Mouse (Mus musculus): ENCODE measurements around the gene Aig1.
"Not testable (repeated sequence)": the region's sequence is repeated elsewhere in the genome, so short reads cannot be mapped to it uniquely, and the experiment has no call there.

Gene Aig1

GRCm38 (mm10) chr10:13868371-13869321 lies at the start of gene Aig1:
Gene Aig1 (minus strand): TSS chr10:13868980.
- DNase-seq (ENCODE audit: low spot score in 2 of 2) = peak; percentile 82 to 86

DNA sequence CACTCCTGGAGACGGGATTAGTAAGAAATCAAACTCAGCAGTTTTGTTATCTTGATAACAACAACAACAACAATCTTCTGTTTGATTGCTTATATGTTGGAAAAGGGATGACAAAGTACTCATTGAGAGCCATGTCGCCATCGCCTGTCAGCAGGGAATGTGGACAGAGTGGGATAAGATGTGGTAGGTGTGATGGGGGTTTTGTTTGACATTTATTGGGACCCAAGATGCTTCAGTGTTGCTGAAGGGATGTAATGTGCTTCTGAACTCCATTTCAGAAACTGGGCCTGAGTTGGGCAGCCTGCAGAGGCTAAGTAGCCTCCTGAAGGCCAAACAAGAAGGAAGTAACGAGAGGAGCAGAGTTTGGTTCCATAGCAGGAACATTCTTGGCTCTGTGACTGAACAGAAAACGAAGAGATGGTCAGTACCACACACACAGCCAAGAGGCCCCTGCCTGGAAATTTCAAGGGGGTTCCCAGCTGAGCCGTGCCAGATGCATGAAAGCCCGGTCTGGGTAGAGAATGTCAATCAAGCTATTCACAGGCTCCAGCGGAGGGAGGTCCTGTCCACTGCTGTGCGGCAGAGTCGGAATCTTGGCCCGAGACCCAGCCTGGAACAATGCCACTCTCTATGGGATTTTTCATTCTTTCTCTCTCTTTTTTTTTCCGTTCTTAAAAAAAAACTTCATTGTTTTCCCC lies 48.0 kb upstream of the Aig1 start:
- DNase-seq (ENCODE audit: low spot score in 2 of 2) = peak; percentile 68 to 75

DNA sequence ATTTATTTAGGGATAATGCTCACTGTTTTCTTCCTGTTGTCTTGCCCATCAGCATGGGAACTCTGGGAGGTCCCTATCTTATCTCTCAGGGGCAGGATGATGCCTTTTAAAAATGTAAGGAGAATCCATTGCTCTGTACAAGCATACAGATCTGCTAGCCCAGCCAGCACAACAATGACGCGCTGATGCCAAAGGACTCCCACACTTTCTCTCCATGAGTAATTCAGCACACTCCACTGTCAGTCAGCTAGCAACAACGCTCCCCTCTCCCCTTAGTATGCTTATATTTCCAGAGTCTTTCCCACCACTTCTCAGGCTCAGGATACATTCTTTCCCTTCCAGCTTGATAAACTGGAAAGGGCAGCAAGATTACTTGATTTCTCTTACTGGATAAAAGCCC lies 46.4 kb upstream of the Aig1 start:
- no peak for DNase-seq (ENCODE audit: low spot score in 2 of 2)

GRCm38 (mm10) chr10:13913689-13914088 lies 44.9 kb upstream of the Aig1 start:
- no peak for DNase-seq (ENCODE audit: low spot score in 2 of 2)

DNA sequence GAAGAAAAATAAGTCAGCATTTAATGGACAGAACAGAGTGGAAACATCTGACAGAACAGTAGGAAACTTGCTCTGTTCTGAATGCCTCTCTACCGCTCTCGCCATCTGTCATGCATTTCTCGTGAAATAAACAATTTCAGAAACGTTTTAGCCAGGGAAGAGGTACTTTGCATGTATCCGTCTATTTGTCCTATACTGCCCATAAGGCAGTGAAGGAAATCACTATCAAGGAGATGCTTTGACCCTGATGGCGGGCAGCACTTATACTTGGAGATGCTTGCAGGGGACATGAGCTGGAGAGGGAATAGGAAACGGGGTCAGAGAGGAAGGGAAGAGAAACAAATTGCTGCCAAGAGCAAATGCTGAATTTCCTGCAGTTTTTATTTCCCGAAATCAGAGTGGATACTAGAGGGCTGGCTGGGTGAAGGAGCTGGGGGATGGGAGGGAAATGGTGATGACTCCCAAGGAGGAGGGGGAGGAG lies 37.5 kb upstream of the Aig1 start:
- no peak for DNase-seq (ENCODE audit: low spot score in 2 of 2)

GRCm38 (mm10) chr10:13905618-13906017 lies 36.8 kb upstream of the Aig1 start:
- no peak for DNase-seq (ENCODE audit: low spot score in 2 of 2)

DNA sequence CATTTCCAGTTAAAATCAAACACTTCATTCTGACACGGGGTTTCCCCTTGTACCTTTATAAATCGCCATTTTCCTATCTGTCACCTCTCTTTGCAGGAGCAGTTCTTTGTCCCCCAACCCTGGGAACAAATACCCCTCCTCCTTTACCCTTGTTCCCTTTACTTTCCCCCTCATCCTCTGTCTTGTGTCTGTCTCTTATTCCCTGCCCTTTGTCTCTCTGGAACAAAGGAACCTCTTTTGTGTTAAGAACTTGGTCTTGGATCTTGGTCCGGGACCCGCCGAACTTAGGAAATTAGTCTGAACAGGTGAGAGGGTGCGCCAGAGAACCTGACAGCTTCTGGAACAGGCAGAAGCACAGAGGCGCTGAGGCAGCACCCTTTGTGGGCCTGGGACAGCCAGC lies 24.0 kb upstream of the Aig1 start:
- DNase-seq (ENCODE audit: low spot score in 2 of 2) = not testable (repeated sequence)

DNA sequence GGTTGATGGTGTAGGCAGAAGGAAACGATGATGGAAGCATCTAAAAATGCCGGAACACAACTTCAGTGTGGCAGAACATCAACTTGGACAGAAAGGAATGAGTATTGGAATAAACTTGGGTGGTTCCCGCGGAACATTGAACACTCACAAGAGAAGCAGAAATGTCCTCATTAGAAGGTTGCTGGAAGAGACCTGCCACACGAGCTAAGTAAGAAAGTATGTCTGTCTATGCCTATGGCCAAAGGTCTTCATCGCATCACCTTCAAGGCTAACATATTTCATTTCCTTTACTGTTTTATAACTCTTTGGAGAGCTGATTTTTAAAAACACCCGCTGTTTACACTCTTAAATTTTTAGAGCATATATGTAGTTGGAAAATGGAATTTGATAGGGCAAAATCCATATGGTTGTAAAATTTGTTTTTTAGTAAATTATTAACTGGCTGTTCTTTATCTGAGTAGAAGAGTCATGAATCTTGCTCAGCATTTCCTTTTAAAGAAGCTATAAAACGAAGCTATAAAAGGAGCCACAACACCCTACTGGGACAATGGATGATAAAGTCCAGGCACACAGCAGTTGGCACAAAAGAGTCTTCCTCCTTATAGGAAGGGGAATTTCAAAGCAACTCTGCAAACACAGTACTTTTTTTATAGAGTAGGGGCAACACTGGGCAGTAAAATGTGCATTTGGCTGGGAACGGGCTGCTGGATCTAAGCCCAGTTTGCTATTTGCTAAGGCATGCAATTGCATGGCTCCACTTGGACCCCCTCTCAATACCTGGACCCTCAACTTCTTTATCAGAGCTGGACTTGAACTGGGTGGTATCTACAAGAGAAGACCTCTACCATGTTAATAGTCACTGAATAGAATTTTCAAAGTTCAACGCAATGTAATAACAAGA lies 14.4 kb upstream of the Aig1 start:
- DNase-seq (ENCODE audit: low spot score in 2 of 2) = no peak

GRCm38 (mm10) chr10:13882490-13882889 lies 13.7 kb upstream of the Aig1 start:
- DNase-seq (ENCODE audit: low spot score in 2 of 2) = no peak

GRCm38 (mm10) chr10:13878696-13879095 lies 9.9 kb upstream of the Aig1 start:
- no peak for DNase-seq (ENCODE audit: low spot score in 2 of 2)

- no peak for DNase-seq (ENCODE audit: low spot score in 2 of 2)
Observed at GRCm38 (mm10) chr10:13875038-13875420, 6.2 kb upstream of the Aig1 start.

DNA sequence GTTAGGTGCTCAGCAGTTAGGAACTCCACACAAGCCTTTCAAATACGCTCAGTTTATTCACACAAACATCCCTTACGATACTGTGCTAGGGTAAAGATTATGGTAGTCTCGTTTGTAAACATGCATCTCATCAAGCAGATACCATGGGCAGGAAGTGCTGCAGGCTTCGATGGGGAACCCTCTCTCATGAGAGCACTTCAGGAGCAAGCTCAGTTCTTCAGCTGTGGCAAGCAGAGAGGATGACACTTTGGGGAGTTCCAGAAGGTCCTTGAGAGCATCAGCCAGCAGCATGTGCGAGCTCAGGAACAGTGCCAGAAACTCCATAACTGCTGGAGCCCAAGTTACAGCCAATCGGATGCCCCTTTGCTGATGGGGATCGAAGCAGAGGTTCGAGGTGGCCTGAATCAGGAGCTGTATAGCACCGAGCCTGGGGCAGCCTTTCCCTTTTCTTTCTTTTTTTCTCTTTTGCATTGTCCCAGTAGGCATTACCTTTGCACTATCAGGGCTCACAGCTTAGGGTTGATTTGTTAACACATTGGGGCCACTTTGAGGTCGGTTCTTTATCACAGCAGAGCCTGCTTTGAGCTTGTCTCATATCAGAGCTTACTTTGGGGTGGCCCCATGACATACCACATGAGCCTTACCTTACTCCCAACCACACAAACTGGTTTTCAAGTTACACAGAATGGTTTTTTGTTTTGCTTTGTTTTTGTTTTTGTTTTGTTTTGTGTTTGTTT lies 5.7 kb upstream of the Aig1 start:
- DNase-seq (ENCODE audit: low spot score in 2 of 2) = no peak

DNA sequence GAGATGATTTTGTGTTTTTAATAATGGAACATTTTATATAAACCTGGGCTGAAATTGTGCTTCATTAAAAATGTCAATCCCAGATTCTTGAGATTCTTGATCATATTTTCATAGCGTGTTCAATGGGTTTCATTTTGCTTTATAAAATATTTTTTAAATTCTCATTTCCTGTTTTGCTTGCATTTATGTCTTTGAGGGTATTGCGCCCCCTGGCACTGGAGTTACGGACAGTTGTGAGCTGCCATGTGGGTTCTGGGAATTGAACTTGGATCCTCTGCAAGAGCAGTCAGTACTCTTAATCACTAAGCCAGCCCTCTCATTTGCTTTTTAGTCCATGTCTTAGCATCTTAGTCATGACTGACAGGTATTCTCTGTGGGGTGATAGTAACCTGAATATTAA lies 1.8 kb upstream of the Aig1 start:
- no peak for DNase-seq (ENCODE audit: low spot score in 2 of 2)

GRCm38 (mm10) chr10:13869322-13870035 lies 699 bp upstream of the Aig1 start:
- no peak for DNase-seq (ENCODE audit: low spot score in 2 of 2)

- DNase-seq (ENCODE audit: low spot score in 2 of 2) = no peak
Observed at GRCm38 (mm10) chr10:13866391-13866790, 2.4 kb downstream of the Aig1 start.

GRCm38 (mm10) chr10:13861115-13861909 lies 7.5 kb downstream of the Aig1 start:
- peak; percentile 72 to 74 for DNase-seq (ENCODE audit: low spot score in 2 of 2)

DNA sequence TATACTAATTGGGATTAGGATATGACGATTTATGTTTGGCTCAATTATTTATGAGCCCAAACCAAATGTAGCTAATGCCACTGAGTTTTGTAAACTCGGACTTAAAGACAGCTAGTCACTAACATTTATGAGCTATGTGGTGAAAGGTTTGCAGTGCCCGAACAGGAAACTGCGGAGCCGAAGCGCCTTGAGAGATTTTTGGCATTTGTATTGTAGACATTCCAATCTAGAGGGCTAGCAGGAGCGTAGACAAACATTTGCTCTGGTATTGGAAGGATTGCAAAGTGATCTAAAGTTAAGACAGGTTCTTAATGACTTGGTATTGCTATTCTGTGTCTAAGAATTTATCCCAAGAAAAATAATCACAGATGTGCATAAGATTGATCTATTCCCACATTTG lies 12.3 kb downstream of the Aig1 start:
- DNase-seq (ENCODE audit: low spot score in 2 of 2) = no peak

GRCm38 (mm10) chr10:13855969-13856368 lies 12.8 kb downstream of the Aig1 start:
- DNase-seq (ENCODE audit: low spot score in 2 of 2) = no peak

GRCm38 (mm10) chr10:13855111-13855510 lies 13.7 kb downstream of the Aig1 start:
- DNase-seq (ENCODE audit: low spot score in 2 of 2) = no peak

GRCm38 (mm10) chr10:13850071-13850470 lies 18.7 kb downstream of the Aig1 start:
- DNase-seq (ENCODE audit: low spot score in 2 of 2) = no peak

Data from right cerebral cortex, postnatal 10 days (tissue).